Mouse (Mus musculus) forelimb bud, embryonic 11.5 days (tissue): Measurements from ENCODE around the gene Ap5z1.

Experiments
- DNase-seq: peaks from one replicate; pipeline ENCODE4 v3.0.0-alpha.2; 2012; ENCODE audit warnings: low read depth, low spot score

The Ap5z1 gene

GRCm38 (mm10) chr5:142439911-142440432 lies 23.8 kb upstream of the Ap5z1 start:
- DNase-seq: peak; percentile 26

GRCm38 (mm10) chr5:142440451-142441147 lies 23.1 kb upstream of the Ap5z1 start:
- DNase-seq: peak; percentile 85

- no peak for DNase-seq
These were observed 22.3 kb upstream of the Ap5z1 start for GRCm38 (mm10) chr5:142441332-142442044.

- no peak for DNase-seq
These were observed 21.7 kb upstream of the Ap5z1 start for GRCm38 (mm10) chr5:142442045-142442440.

GRCm38 (mm10) chr5:142443514-142443913 lies 20.2 kb upstream of the Ap5z1 start:
- no peak for DNase-seq

- no peak for DNase-seq
These were observed 19.8 kb upstream of the Ap5z1 start for GRCm38 (mm10) chr5:142443994-142444393.

GRCm38 (mm10) chr5:142444791-142445531 lies 18.8 kb upstream of the Ap5z1 start:
- DNase-seq: no peak

- DNase-seq: no peak
These were observed 18.0 kb upstream of the Ap5z1 start for GRCm38 (mm10) chr5:142445709-142446108.

- DNase-seq: peak; percentile 96
These were observed 15.7 kb upstream of the Ap5z1 start for GRCm38 (mm10) chr5:142448076-142448475.

GRCm38 (mm10) chr5:142448623-142449022 lies 15.1 kb upstream of the Ap5z1 start:
- no peak for DNase-seq

- DNase-seq: no peak
These were observed 12.9 kb upstream of the Ap5z1 start for GRCm38 (mm10) chr5:142450846-142451245.

- peak; percentile 37 for DNase-seq
These were observed 12.0 kb upstream of the Ap5z1 start for GRCm38 (mm10) chr5:142451759-142452158.

GRCm38 (mm10) chr5:142453742-142454141 lies 10.0 kb upstream of the Ap5z1 start:
- no peak for DNase-seq

GRCm38 (mm10) chr5:142456318-142456717 lies 7.4 kb upstream of the Ap5z1 start:
- DNase-seq: no peak

GRCm38 (mm10) chr5:142457345-142457744 lies 6.4 kb upstream of the Ap5z1 start:
- DNase-seq: no peak

- DNase-seq: no peak
These were observed 4.8 kb upstream of the Ap5z1 start for GRCm38 (mm10) chr5:142458791-142459557.

- no peak for DNase-seq
These were observed 3.9 kb upstream of the Ap5z1 start for GRCm38 (mm10) chr5:142459834-142460233.

- DNase-seq: no peak
These were observed 1.7 kb upstream of the Ap5z1 start for GRCm38 (mm10) chr5:142461942-142462640.

GRCm38 (mm10) chr5:142462641-142462948 lies 1.1 kb upstream of the Ap5z1 start:
- no peak for DNase-seq

- DNase-seq: no peak
These were observed 733 bp upstream of the Ap5z1 start for GRCm38 (mm10) chr5:142463011-142463410.

- DNase-seq: no peak
These were observed 4.6 kb downstream of the Ap5z1 start for GRCm38 (mm10) chr5:142468375-142468774.
